Mouse (Mus musculus) MEL (cell line): ENCODE measurements around the gene D8Ertd738e.

Experiments used
- CTCF ChIP-seq, 3 experiments: IDR thresholded peaks in 2 of 3; conservative IDR thresholded peaks in 1 of 3; 2 replicates each; pipeline ENCODE4 v1.5.1; 2011 to 2012; ENCODE audit warnings: low read length in 3 of 3, low read depth in 2 of 3, mild to moderate bottlenecking in 2 of 3, improper control_type of control experiment in 1 of 3, inconsistent platforms in 1 of 3, mixed read lengths in 1 of 3, moderate library complexity in 1 of 3; ENCODE audit not compliant: control insufficient read depth in 1 of 3, insufficient read depth in 1 of 3, poor library complexity in 1 of 3, severe bottlenecking in 1 of 3
- RAD21 ChIP-seq: IDR thresholded peaks from 2 replicates; pipeline ENCODE4 v1.6.1; 2011; ENCODE audit warnings: mild to moderate bottlenecking, low read depth, low read length, improper control_type of control experiment
- SMC3 ChIP-seq: IDR thresholded peaks from 2 replicates; pipeline ENCODE4 v1.6.1; 2011; ENCODE audit warnings: low read depth, low read length, improper control_type of control experiment

DNA sequence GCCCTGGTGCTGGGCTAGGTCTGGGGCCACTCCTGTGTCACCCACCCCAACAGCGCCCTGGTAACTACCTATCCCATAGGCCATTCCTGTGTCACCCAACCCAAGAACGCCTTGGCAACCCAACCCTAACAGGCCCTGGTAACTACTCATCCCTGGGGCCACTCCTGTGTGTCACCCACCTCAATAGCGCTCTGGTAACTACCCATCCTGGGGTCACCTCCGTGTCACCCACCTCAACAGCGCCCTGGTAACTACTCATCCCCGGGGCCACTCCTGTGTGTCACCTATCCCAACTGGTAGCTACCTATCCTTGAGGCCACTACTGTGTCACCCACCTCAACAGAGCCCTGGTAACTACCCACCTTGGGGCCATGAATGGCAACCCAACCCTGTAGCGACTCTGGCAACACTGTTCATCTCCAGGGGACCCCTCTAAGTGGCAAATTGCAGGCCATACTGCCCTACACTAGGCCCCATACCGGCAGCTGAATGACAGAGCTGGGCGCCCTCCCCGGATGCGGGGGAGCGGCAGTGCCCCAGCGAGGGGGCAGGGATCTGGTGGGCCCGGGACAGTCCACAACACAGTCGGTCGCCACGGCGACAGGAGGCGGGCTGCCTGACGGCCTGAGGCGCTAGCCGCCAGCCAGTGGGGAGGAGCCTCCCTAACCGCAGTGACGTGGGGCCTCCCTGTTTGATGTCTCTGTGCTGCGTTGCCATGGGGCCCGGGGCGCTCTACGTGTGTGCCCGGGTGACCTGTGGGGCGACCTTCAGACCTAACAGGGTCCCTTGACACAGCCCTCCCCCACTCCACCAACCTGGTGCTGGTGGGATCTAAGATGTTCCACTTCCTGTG lies 51.4 kb downstream of the D8Ertd738e start:
- TF ChIP-seq CTCF (IDR thresholded peaks at IDR 0.05 in 2 of 3, conservative IDR thresholded peaks at IDR 0.05 in 1 of 3; ENCODE audit: control insufficient read depth in 1 of 3, insufficient read depth in 1 of 3, low read depth in 2 of 3, low read length in 3 of 3, poor library complexity in 1 of 3, severe bottlenecking in 1 of 3): no peak
- TF ChIP-seq SMC3: no peak
- TF ChIP-seq RAD21: no peak
